Mouse (Mus musculus) bone marrow, adult 2 months (tissue): ENCODE data around the gene B4galnt4. TPM values are rescaled to one million over a fixed set of nuclear protein-coding genes. Genes with fewer than 3 reads are reported as not detected.
"Not testable (repeated sequence)": the region's sequence is repeated elsewhere in the genome, so short reads cannot be mapped to it uniquely, and the experiment has no call there.

Source experiments
- H3K27ac ChIP-seq: fragments of 200-500 bp; 2 replicates; pipeline ENCODE4 v1.5.1; 2012; ENCODE audit warnings: low read depth, mild to moderate bottlenecking, control low read depth, inconsistent platforms, low read length; ENCODE audit not compliant: control insufficient read depth, poor library complexity, insufficient read depth
- H3K4me1 ChIP-seq: fragments of 200-500 bp; 2 replicates; pipeline ENCODE4 v1.6.1; 2011; ENCODE audit warnings: low read length; ENCODE audit not compliant: control insufficient read depth, insufficient read depth
- H3K4me3 ChIP-seq: fragments of 200-500 bp; replicated peaks from 2 replicates; pipeline ENCODE3; 2011; ENCODE audit warnings: mild to moderate bottlenecking, low read depth, low read length, control low read depth; ENCODE audit not compliant: control insufficient read depth
- CTCF ChIP-seq: fragments of 200-500 bp; IDR thresholded peaks from 2 replicates; pipeline ENCODE4 v1.5.1; 2011; ENCODE audit warnings: low read length, control low read depth; ENCODE audit not compliant: control insufficient read depth, insufficient read depth
- POLR2A ChIP-seq: fragments of 200-500 bp; IDR thresholded peaks from 2 replicates; pipeline ENCODE4 v1.6.1; 2011; ENCODE audit warnings: low read depth, mild to moderate bottlenecking, control low read depth, low read length, borderline replicate concordance; ENCODE audit not compliant: control insufficient read depth
- WGBS: fragments of 180-500 bp; shearing (Covaris S2); methylation state at CpG from one replicate; pipeline ENCODE4 v1.1.7; 2018; 5-methylcytosine and 5-hydroxymethylcytosine counted together
- polyA plus RNA-seq: library from polyadenylated mRNA; stranded (reverse); fragments of >200 nt; gene quantifications from 2 replicates; pipeline ENCODE4 v1.2.4, GENCODE M21; 2011; ENCODE audit warnings: low replicate concordance; ENCODE audit not compliant: missing spikeins, insufficient read depth, insufficient read length

B4galnt4 gene
- polyA plus RNA-seq, 1 experiment, result 2.1 TPM

GRCm38 (mm10) chr7:141024865-141025838, 35.8 kb upstream of the B4galnt4 start:
- Histone ChIP-seq H3K27ac (peak overlapping the region; percentile 45; the same call in 1 of the 2 replicates), H3K4me3 (no peak overlapping the region), H3K4me1 (peaks cover 3% of the 10 kb centered on the region)
- TF ChIP-seq CTCF (no peak), POLR2A (no peak)
- 46% methylated on average over 6 of the region's 6 CpGs for WGBS

- WGBS, result 78% methylated on average over 6 of the region's 6 CpGs
- no peak for TF ChIP-seq CTCF
- TF ChIP-seq POLR2A, result no peak
- no peak overlapping the region for H3K4me3 ChIP-seq
- peaks cover 2% of the 10 kb centered on the region; the same call in 1 of the 2 replicates for H3K4me1 ChIP-seq
- H3K27ac ChIP-seq, result no peak overlapping the region
Observed at GRCm38 (mm10) chr7:141026097-141026739, 34.7 kb upstream of the B4galnt4 start.

GRCm38 (mm10) chr7:141026740-141027098, 34.2 kb upstream of the B4galnt4 start:
- 74% methylated on average over 5 of the region's 5 CpGs for WGBS
- Histone ChIP-seq H3K27ac (no peak overlapping the region), H3K4me3 (no peak overlapping the region), H3K4me1 (no peaks in the 10 kb centered on the region; the same call in 1 of the 2 replicates)
- TF ChIP-seq CTCF, result no peak
- no peak for TF ChIP-seq POLR2A

GRCm38 (mm10) chr7:141028831-141029230, 32.1 kb upstream of the B4galnt4 start, which contains the start of gene Gm17387:
Gm17387 (plus strand) TSS chr7:141029131.
- TF ChIP-seq CTCF (no peak), POLR2A (no peak)
- Histone ChIP-seq H3K27ac (no peak within 1 kb of the TSS), H3K4me3 (no peak within 1 kb of the TSS), H3K4me1 (no peaks in the 10 kb centered on the region; the same call in 1 of the 2 replicates)
- WGBS, result 86% methylated on average over 2 of the region's 2 CpGs

GRCm38 (mm10) chr7:141030390-141030789, 30.5 kb upstream of the B4galnt4 start:
- 71% methylated on average over 3 of the region's 3 CpGs for WGBS
- H3K27ac ChIP-seq, result no peak overlapping the region
- H3K4me3 ChIP-seq, result no peak overlapping the region
- TF ChIP-seq CTCF (no peak), POLR2A (no peak)
- no peaks in the 10 kb centered on the region; the same call in 1 of the 2 replicates for H3K4me1 ChIP-seq

- no peak overlapping the region for H3K4me3 ChIP-seq
- peaks cover 3% of the 10 kb centered on the region; the same call in 1 of the 2 replicates for H3K4me1 ChIP-seq
- H3K27ac ChIP-seq, result no peak overlapping the region
- TF ChIP-seq POLR2A (no peak), CTCF (no peak)
- WGBS, result 72% methylated on average over 9 of the region's 9 CpGs
Observed at GRCm38 (mm10) chr7:141032458-141033167, 28.3 kb upstream of the B4galnt4 start.

GRCm38 (mm10) chr7:141036624-141037023, 24.3 kb upstream of the B4galnt4 start:
- WGBS, result 33% methylated on average over 1 of the region's 2 CpGs

More at GRCm38 (mm10) chr7:141036624-141037023, 24.3 kb upstream of the B4galnt4 start:
- H3K4me1 ChIP-seq, H3K27ac ChIP-seq, H3K4me3 ChIP-seq: not testable (repeated sequence)
